Mouse (Mus musculus): ENCODE measurements around the gene Hist1h1t.

GRCm38 (mm10) chr13:23700786-23701520, 5.3 kb downstream of the Hist1h1t start:
- TF ChIP-seq GATA1 (IDR thresholded peaks at IDR 0.05; ENCODE audit: borderline replicate concordance, low read length) = no peak
- no peak for TF ChIP-seq FLI1 (IDR thresholded peaks at IDR 0.05; ENCODE audit: low read length)

Measured in megakaryocyte, embryonic 14.5 days (primary cell).